Mouse (Mus musculus) forebrain, embryonic 14.5 days (tissue): ENCODE measurements around the gene Ddost. TPM values are rescaled to one million over a fixed set of nuclear protein-coding genes. Genes with fewer than 3 reads are reported as not detected.
"Not testable (repeated sequence)": the region's sequence is repeated elsewhere in the genome, so short reads cannot be mapped to it uniquely, and the experiment has no call there.

Experiments used
- ATAC-seq: fragments of 200-750 bp; cut with Nextera tagmentation; 2 replicates; pipeline ENCODE4 v1.8.0; 2017; ENCODE audit warnings: mild to moderate bottlenecking, moderate library complexity
- DNase-seq: peaks from one replicate; pipeline ENCODE4 v3.0.0-alpha.2; 2015; ENCODE audit warnings: low spot score
- H3K27ac ChIP-seq: fragments of 300-500 bp; sonication (generic); 2 replicates; pipeline ENCODE4 v1.5.1; 2014; ENCODE audit warnings: low read depth, mild to moderate bottlenecking, control low read depth, low read length, moderate library complexity
- H3K27me3 ChIP-seq: fragments of 300-500 bp; sonication (generic); replicated peaks from 2 replicates; pipeline ENCODE4 v1.6.1; 2014; ENCODE audit warnings: low read length, control low read depth, mixed read lengths; ENCODE audit not compliant: control insufficient read depth, insufficient read depth
- H3K36me3 ChIP-seq: fragments of 300-500 bp; sonication (generic); 2 replicates; pipeline ENCODE4 v1.6.1; 2014; ENCODE audit warnings: low read length, control low read depth; ENCODE audit not compliant: control insufficient read depth, insufficient read depth
- H3K4me1 ChIP-seq: fragments of 300-500 bp; sonication (generic); 2 replicates; pipeline ENCODE4 v1.6.1; 2014; ENCODE audit warnings: antibody characterized with exemption, low read length, control low read depth; ENCODE audit not compliant: control insufficient read depth, insufficient read depth
- H3K4me2 ChIP-seq: fragments of 300-500 bp; sonication (generic); 2 replicates; pipeline ENCODE4 v1.6.1; 2014; ENCODE audit warnings: mild to moderate bottlenecking, control low read depth, low read length
- H3K4me3 ChIP-seq: fragments of 300-500 bp; sonication (generic); 2 replicates; pipeline ENCODE4 v1.5.1; 2014; ENCODE audit warnings: low read depth, low read length, control low read depth
- H3K9ac ChIP-seq: fragments of 300-500 bp; sonication (generic); 2 replicates; pipeline ENCODE4 v1.6.1; 2014; ENCODE audit warnings: mild to moderate bottlenecking, low read length, control low read depth, moderate library complexity
- H3K9me3 ChIP-seq: fragments of 300-500 bp; sonication (generic); replicated peaks from 2 replicates; pipeline ENCODE4 v1.6.1; 2016; ENCODE audit warnings: low read length, control low read depth, mixed read lengths; ENCODE audit not compliant: control insufficient read depth
- WGBS: fragments of 180-500 bp; shearing (Covaris S2); extraction: QIAGEN DNeasy Blood & Tissue Kit; methylation state at CpG from one replicate; pipeline ENCODE4 v1.1.7; 2014; 5-methylcytosine and 5-hydroxymethylcytosine counted together
- polyA plus RNA-seq: library from polyadenylated mRNA; unstranded; fragments of >200 nt; fragmentation: Nextera tagmentation; extraction: Ambion mirVana; gene quantifications from 2 replicates; pipeline ENCODE4 v1.2.1, GENCODE M21; 2014

Gene Ddost
- polyA plus RNA-seq, 1 experiment from 2014 or later, result 182 TPM

GRCm38 (mm10) chr4:138326077-138326695, 21.7 kb downstream of the Ddost start, which contains the start of gene Pink1:
Gene Pink1 (minus strand): TSS chr4:138326307.
- Histone ChIP-seq H3K9ac (peak within 1 kb of the TSS; percentile 88), H3K27me3 (0 out of 2 replicates have a peak, but pooled peaks cover under 1% of the 10 kb centered on the region), H3K4me2 (peak within 1 kb of the TSS; percentile 56), H3K9me3 (no peaks in the 10 kb centered on the region), H3K4me1 (peaks cover 4% of the 10 kb centered on the region; the same call in 1 of the 2 replicates), H3K36me3 (no peaks in the 10 kb centered on the region), H3K4me3 (peak within 1 kb of the TSS; percentile 79), H3K27ac (peak within 1 kb of the TSS; percentile 95)
- DNase-seq (peak; percentile 87), ATAC-seq (peak; percentile 80)
- 5% methylated on average over 37 of the region's 41 CpGs for WGBS

GRCm38 (mm10) chr4:138327155-138327554, 22.6 kb downstream of the Ddost start:
- not testable (repeated sequence) for H3K4me2 ChIP-seq, DNase-seq, H3K36me3 ChIP-seq, H3K27ac ChIP-seq, H3K9ac ChIP-seq, ATAC-seq, H3K4me3 ChIP-seq, H3K27me3 ChIP-seq, H3K9me3 ChIP-seq, H3K4me1 ChIP-seq
- WGBS, result 53% methylated on average over 7 of the region's 12 CpGs

- Histone ChIP-seq H3K9me3 (no peaks in the 10 kb centered on the region), H3K4me3 (no peak overlapping the region), H3K9ac (no peak overlapping the region), H3K27me3 (0 out of 2 replicates have a peak, but pooled peaks cover 4% of the 10 kb centered on the region), H3K27ac (no peak overlapping the region), H3K4me1 (peaks cover 4% of the 10 kb centered on the region; the same call in 1 of the 2 replicates), H3K36me3 (no peaks in the 10 kb centered on the region), H3K4me2 (peak overlapping the region; percentile 41)
- DNase-seq (no peak), ATAC-seq (no peak)
- 70% methylated on average over 7 of the region's 7 CpGs for WGBS
These were observed 23.5 kb downstream of the Ddost start for GRCm38 (mm10) chr4:138327891-138328470.

GRCm38 (mm10) chr4:138330264-138330671, 25.7 kb downstream of the Ddost start:
- no peak overlapping the region for H3K27ac ChIP-seq

GRCm38 (mm10) chr4:138331647-138332046, 27.1 kb downstream of the Ddost start:
- DNase-seq (no peak), ATAC-seq (no peak)
- Histone ChIP-seq H3K9ac (no peak overlapping the region), H3K27ac (no peak overlapping the region), H3K4me1 (no peaks in the 10 kb centered on the region), H3K27me3 (0 out of 2 replicates have a peak, but pooled peaks cover 4% of the 10 kb centered on the region), H3K4me3 (no peak overlapping the region), H3K36me3 (no peaks in the 10 kb centered on the region), H3K9me3 (no peaks in the 10 kb centered on the region), H3K4me2 (no peak overlapping the region)
- 78% methylated on average over 9 of the region's 9 CpGs for WGBS

More at GRCm38 (mm10) chr4:138330264-138330671, 25.7 kb downstream of the Ddost start:
- no peak overlapping the region for H3K4me2 ChIP-seq
- no peak for DNase-seq
- no peak for ATAC-seq
- WGBS, result 11% methylated on average over 15 of the region's 15 CpGs
- 0 out of 2 replicates have a peak, but pooled peaks cover 4% of the 10 kb centered on the region for H3K27me3 ChIP-seq
- H3K9ac ChIP-seq, result no peak overlapping the region
- no peaks in the 10 kb centered on the region for H3K36me3 ChIP-seq
- no peaks in the 10 kb centered on the region for H3K9me3 ChIP-seq
- H3K4me3 ChIP-seq, result no peak overlapping the region
- H3K4me1 ChIP-seq, result no peaks in the 10 kb centered on the region; the same call in 1 of the 2 replicates

GRCm38 (mm10) chr4:138333135-138333534, 28.6 kb downstream of the Ddost start:
- ATAC-seq, result no peak
- 84% methylated on average over 4 of the region's 4 CpGs for WGBS
- Histone ChIP-seq H3K4me2 (no peak overlapping the region), H3K9ac (no peak overlapping the region), H3K4me3 (no peak overlapping the region), H3K9me3 (no peaks in the 10 kb centered on the region), H3K27ac (no peak overlapping the region), H3K36me3 (no peaks in the 10 kb centered on the region), H3K27me3 (0 out of 2 replicates have a peak, but pooled peaks cover 4% of the 10 kb centered on the region), H3K4me1 (no peaks in the 10 kb centered on the region)
- no peak for DNase-seq

GRCm38 (mm10) chr4:138335036-138335435, 30.5 kb downstream of the Ddost start:
- 0 out of 2 replicates have a peak, but pooled peaks cover 4% of the 10 kb centered on the region for H3K27me3 ChIP-seq
- H3K36me3 ChIP-seq, result no peaks in the 10 kb centered on the region
- no peak overlapping the region for H3K9ac ChIP-seq
- 88% methylated on average over 12 of the region's 12 CpGs for WGBS
- H3K9me3 ChIP-seq, result no peaks in the 10 kb centered on the region
- ATAC-seq, result no peak
- no peak overlapping the region for H3K4me3 ChIP-seq
- no peak overlapping the region for H3K4me2 ChIP-seq
- H3K4me1 ChIP-seq, result no peaks in the 10 kb centered on the region
- no peak for DNase-seq
- no peak overlapping the region for H3K27ac ChIP-seq

- H3K27me3 ChIP-seq, result 0 out of 2 replicates have a peak, but pooled peaks cover 4% of the 10 kb centered on the region
- DNase-seq (no peak), ATAC-seq (no peak)
- no peak overlapping the region for H3K9ac ChIP-seq
- no peak overlapping the region for H3K27ac ChIP-seq
- H3K4me3 ChIP-seq, result no peak overlapping the region
- 86% methylated on average over 6 of the region's 6 CpGs for WGBS
- no peaks in the 10 kb centered on the region for H3K36me3 ChIP-seq
- no peaks in the 10 kb centered on the region for H3K4me1 ChIP-seq
- no peaks in the 10 kb centered on the region for H3K9me3 ChIP-seq
- no peak overlapping the region for H3K4me2 ChIP-seq
These were observed 31.1 kb downstream of the Ddost start for GRCm38 (mm10) chr4:138335648-138336047.

- H3K4me1 ChIP-seq, result no peaks in the 10 kb centered on the region
- no peak overlapping the region for H3K4me3 ChIP-seq
- DNase-seq, result no peak
- H3K9ac ChIP-seq, result no peak overlapping the region
- H3K9me3 ChIP-seq, result no peaks in the 10 kb centered on the region
- H3K27ac ChIP-seq, result no peak overlapping the region
- no peak overlapping the region for H3K4me2 ChIP-seq
- no peak for ATAC-seq
- no peaks in the 10 kb centered on the region for H3K36me3 ChIP-seq
- no peaks in the 10 kb centered on the region for H3K27me3 ChIP-seq
- 71% methylated on average over 5 of the region's 5 CpGs for WGBS
These were observed 32.3 kb downstream of the Ddost start for GRCm38 (mm10) chr4:138336876-138337275.
